In genomic region chr2:31759751-31760460, GRCm38 (mm10) we compare ENCODE assay signal across 9 mouse cellular contexts. TPM values are rescaled to one million over a fixed set of nuclear protein-coding genes. Genes with fewer than 3 reads are reported as not detected.
DNase-seq lines count a peak whose midpoint lies in the region; ATAC-seq and TF ChIP-seq lines count a peak whose summit lies in the region.
"Had no signal": no experiment of that assay in that cellular context is flagged by ENCODE, and none has a peak within 500 bp of the region (broad histone marks: within the 10 kb centered on the region; RNA-seq: fewer than 3 reads in every experiment).

No protein-coding gene starts in this region.

- under 1% methylated on average over 42 of the region's 42 CpGs for WGBS in lung, embryonic 15.5 days
- WGBS in olfactory bulb, adult 2 months, result 32% methylated on average over 41 of the region's 42 CpGs

- peak overlapping the region; percentile 98 for H3K9ac ChIP-seq in lung, embryonic 15.5 days

- peak; percentile 73 for DNase-seq in 416B (ENCODE audit: low read depth)
- DNase-seq in ZHBTc4 (ENCODE audit: low read depth, low spot score), result peak; percentile 96
- DNase-seq in embryo, embryonic 10.5 days (ENCODE audit: low spot score), result peak; percentile 93
- peak; percentile 88 to 91 for DNase-seq in heart, adult 18-20 months
- DNase-seq in kidney, adult 11 months, result peak; percentile 70
- DNase-seq in thymus, postnatal 25 days, result peak; percentile 86

- H3K27ac ChIP-seq in lung, embryonic 15.5 days, result peak overlapping the region; percentile 93
- peak overlapping the region; percentile 12; the same call in 1 of the 2 replicates for H3K27ac ChIP-seq in olfactory bulb, adult 2 months (ENCODE audit: insufficient read depth, low read depth, low read length)

- TF ChIP-seq POLR2A in olfactory bulb, adult 2 months (IDR thresholded peaks at IDR 0.05; ENCODE audit: insufficient read depth, low read depth, low read length), result no peak

- H3K9me3 ChIP-seq in lung, embryonic 15.5 days, result no peaks in the 10 kb centered on the region

- peaks cover 44% of the 10 kb centered on the region for H3K4me1 ChIP-seq in lung, embryonic 15.5 days
- H3K4me1 ChIP-seq in olfactory bulb, adult 2 months (ENCODE audit: control insufficient read depth, insufficient read depth, low read length), result peaks cover 9% of the 10 kb centered on the region

- no peaks in the 10 kb centered on the region for H3K36me3 ChIP-seq in lung, embryonic 15.5 days

- no peaks in the 10 kb centered on the region for H3K27me3 ChIP-seq in lung, embryonic 15.5 days

- peak overlapping the region; percentile 82 for H3K4me3 ChIP-seq in lung, embryonic 15.5 days
- H3K4me3 ChIP-seq in olfactory bulb, adult 2 months (ENCODE audit: insufficient read depth, low read depth, low read length), result peak overlapping the region; percentile 49

- peak overlapping the region; percentile 71 for H3K4me2 ChIP-seq in lung, embryonic 15.5 days

- no peak for TF ChIP-seq CTCF in olfactory bulb, adult 2 months (IDR thresholded peaks at IDR 0.05; ENCODE audit: insufficient read depth, low read depth, low read length)

- ATAC-seq in lung, embryonic 15.5 days (ENCODE audit: borderline replicate concordance, extremely low read depth, low FRiP score, low TSS enrichment), result peak; percentile 93

RNA-seq across cellular contexts. Expression of gene Qrfp, which starts 50.5 kb away (rescaled TPM):
- under 1 TPM in 1 of 2 experiments, not detected in 1; 0.10 TPM for total RNA-seq in heart, adult 18-20 months (2021)
- polyA plus RNA-seq in lung, embryonic 15.5 days (2015; fragmentation: Nextera tagmentation; extraction: Ambion mirVana), result 0.05 and 0.14 TPM in 2 replicates
- not detected in 2 replicates for polyA plus RNA-seq in olfactory bulb, adult 2 months (2012; ENCODE audit: insufficient read depth, insufficient read length, low replicate concordance, missing spikeins)
- total RNA-seq: left cerebral cortex, postnatal 10 days had no signal

Comparison
In these comparisons a context has a peak if more than half of its experiments do, and no peak if none do; other contexts are left out.
1. Peak in every context shown above with its lines: DNase-seq, ATAC-seq, H3K4me3 ChIP-seq and H3K27ac ChIP-seq.